Mouse (Mus musculus) liver, postnatal 0 days (tissue): Measurements from ENCODE around the gene Phip.

Experiments used
- CTCF ChIP-seq: sonication (generic); IDR thresholded peaks from 2 replicates; pipeline ENCODE4 v1.5.1; 2016; ENCODE audit warnings: antibody characterized with exemption, low read depth
- EP300 ChIP-seq: IDR thresholded peaks from 2 replicates; pipeline ENCODE4 v1.6.1; 2016; ENCODE audit warnings: antibody characterized with exemption, low read depth, mild to moderate bottlenecking

- TF ChIP-seq CTCF = no peak
- no peak for TF ChIP-seq EP300
These were observed 119.1 kb downstream of the Phip start for GRCm38 (mm10) chr9:82856241-82856640.
